In the genomic region with DNA sequence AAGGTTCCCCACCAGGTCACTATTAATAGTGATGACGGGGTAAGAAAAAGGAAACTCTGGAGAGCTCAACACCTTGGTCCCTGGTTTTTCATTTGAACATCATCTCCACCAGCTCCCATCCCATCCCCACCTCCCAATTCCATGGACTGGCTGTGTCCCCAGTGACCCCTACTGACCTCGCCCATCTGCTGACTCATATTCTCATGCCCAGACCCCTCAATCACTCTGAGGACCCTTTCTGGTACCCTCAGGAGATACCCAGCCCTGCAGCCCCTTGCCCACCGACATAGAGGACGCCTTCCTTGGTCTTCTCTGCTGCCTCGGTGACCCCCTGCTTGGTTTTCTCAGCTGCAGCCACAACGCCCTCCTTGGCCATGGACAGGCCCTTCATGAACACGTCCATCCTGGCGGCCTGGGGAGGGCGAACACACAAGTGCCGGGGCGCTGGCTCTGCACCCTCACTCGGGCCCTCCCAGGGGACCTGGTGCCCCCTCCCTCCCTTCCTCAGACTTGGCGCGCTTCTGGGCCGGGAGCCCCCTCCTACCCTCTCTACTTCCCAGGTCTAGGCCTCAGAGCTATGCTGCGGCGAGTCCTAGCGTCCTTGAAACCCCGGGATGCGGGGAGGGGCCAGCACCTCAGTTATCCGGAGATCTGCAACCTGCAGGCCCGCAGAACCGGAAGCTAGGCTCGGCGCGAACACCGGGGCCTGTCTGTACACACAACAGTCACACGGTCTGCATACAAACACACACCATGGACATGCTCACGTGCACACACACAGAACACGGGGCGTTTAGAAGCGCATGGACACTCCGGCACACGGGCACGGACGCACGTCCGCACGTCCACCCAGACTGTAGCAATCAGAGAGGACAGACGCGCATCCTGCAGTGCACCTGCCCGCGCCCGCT, we compare ENCODE assay signal across 9 mouse cellular contexts. TPM values are rescaled to one million over a fixed set of nuclear protein-coding genes. Genes with fewer than 3 reads are reported as not detected.
DNase-seq lines count a peak whose midpoint lies in the region; ATAC-seq and TF ChIP-seq lines count a peak whose summit lies in the region.
"Had no signal": no experiment of that assay in that cellular context is flagged by ENCODE, and none has a peak within 500 bp of the region (broad histone marks: within the 10 kb centered on the region; RNA-seq: fewer than 3 reads in every experiment).

No protein-coding gene starts in this region.

- peak; percentile 47 for DNase-seq in layer of hippocampus, adult 11-12 months (ENCODE audit: low spot score)
- no peak for DNase-seq in layer of hippocampus, postnatal 36 days
- peak; percentile 43 for DNase-seq in brain, embryonic 14.5 days (ENCODE audit: low read depth)
- DNase-seq in embryonic facial prominence, embryonic 14.5 days (ENCODE audit: low spot score): no peak
- no peak for DNase-seq in limb, embryonic 14.5 days (ENCODE audit: low spot score)
- DNase-seq in natural killer cell, adult 2 months (ENCODE audit: low spot score in 2 of 2): no peak
- no peak for DNase-seq in T-cell, adult 2 months (ENCODE audit: low spot score)
- DNase-seq in adrenal gland, adult 2 months: no peak

- peak overlapping the region; percentile 34 for H3K4me3 ChIP-seq in embryonic facial prominence, embryonic 14.5 days (ENCODE audit: low read depth, low read length)
- peak overlapping the region; percentile 32 for H3K4me3 ChIP-seq in limb, embryonic 14.5 days (replicated peaks; ENCODE audit: low read length)

- no peak for TF ChIP-seq POLR2A in brain, embryonic 14.5 days (IDR thresholded peaks at IDR 0.05; ENCODE audit: borderline replicate concordance, extremely low read depth, insufficient read depth, insufficient read length, poor library complexity, severe bottlenecking)
- no peak for TF ChIP-seq POLR2A in limb, embryonic 14.5 days (IDR thresholded peaks at IDR 0.05; ENCODE audit: borderline replicate concordance, extremely low read depth, insufficient read depth, insufficient read length)

- H3K27ac ChIP-seq in embryonic facial prominence, embryonic 14.5 days (replicated peaks; ENCODE audit: low read depth, low read length): no peak overlapping the region
- no peak overlapping the region for H3K27ac ChIP-seq in limb, embryonic 14.5 days (replicated peaks; ENCODE audit: low read depth, low read length)

- WGBS in embryonic facial prominence, embryonic 14.5 days: 5% methylated on average over 28 of the region's 44 CpGs
- WGBS in limb, embryonic 14.5 days: 5% methylated on average over 41 of the region's 44 CpGs

- peak overlapping the region; percentile 53 for H3K4me2 ChIP-seq in embryonic facial prominence, embryonic 14.5 days (ENCODE audit: low read depth, low read length)
- H3K4me2 ChIP-seq in limb, embryonic 14.5 days (replicated peaks; ENCODE audit: low read depth, low read length, severe bottlenecking): peak overlapping the region; percentile 42

- ATAC-seq in embryonic facial prominence, embryonic 14.5 days (ENCODE audit: low read depth): no peak
- no peak for ATAC-seq in limb, embryonic 14.5 days (ENCODE audit: low FRiP score, low read depth)

- H3K9ac ChIP-seq in embryonic facial prominence, embryonic 14.5 days (ENCODE audit: low read depth, low read length): peak overlapping the region; percentile 30
- no peak overlapping the region for H3K9ac ChIP-seq in limb, embryonic 14.5 days (ENCODE audit: low read depth, low read length, severe bottlenecking)

- peaks cover 10% of the 10 kb centered on the region for H3K4me1 ChIP-seq in embryonic facial prominence, embryonic 14.5 days (ENCODE audit: control insufficient read depth, insufficient read depth, low read length)
- H3K4me1 ChIP-seq in limb, embryonic 14.5 days (ENCODE audit: control insufficient read depth, insufficient read depth, low read length): peaks cover 2% of the 10 kb centered on the region; the same call in 1 of the 2 replicates

- H3K36me3 ChIP-seq in embryonic facial prominence, embryonic 14.5 days (ENCODE audit: control insufficient read depth, insufficient read depth, low read length): no peaks in the 10 kb centered on the region
- no peaks in the 10 kb centered on the region for H3K36me3 ChIP-seq in limb, embryonic 14.5 days (ENCODE audit: control insufficient read depth, insufficient read depth, low read length)

- TF ChIP-seq CTCF in brain, embryonic 14.5 days (IDR thresholded peaks at IDR 0.05; ENCODE audit: borderline replicate concordance, extremely low read depth, insufficient read depth, insufficient read length): no peak

- no peaks in the 10 kb centered on the region for H3K9me3 ChIP-seq in embryonic facial prominence, embryonic 14.5 days (ENCODE audit: control insufficient read depth, low read length)
- no peaks in the 10 kb centered on the region for H3K9me3 ChIP-seq in limb, embryonic 14.5 days (ENCODE audit: control insufficient read depth, low read length)

- H3K27me3 ChIP-seq in embryonic facial prominence, embryonic 14.5 days (replicated peaks; ENCODE audit: control insufficient read depth, insufficient read depth, low read length): peaks cover 53% of the 10 kb centered on the region
- peaks cover 44% of the 10 kb centered on the region for H3K27me3 ChIP-seq in limb, embryonic 14.5 days (ENCODE audit: control insufficient read depth, insufficient read depth, low read length)

RNA-seq across cellular contexts. Expression of a gene that starts 0.9 kb away (rescaled TPM):
- 100 to 1,000 TPM; 602 to 611 TPM for total RNA-seq in layer of hippocampus, postnatal 36 days (2021)
- 45.8 and 73.6 TPM in 2 replicates for polyA plus RNA-seq in brain, embryonic 14.5 days (2012; rRNA removed)
- 0.90 and 1.3 TPM in 2 replicates for polyA plus RNA-seq in embryonic facial prominence, embryonic 14.5 days (2014; fragmentation: Nextera tagmentation; extraction: Ambion mirVana)
- polyA plus RNA-seq in limb, embryonic 14.5 days (2012; rRNA removed): 0.30 TPM in 1 of 2 replicates, not detected in the other
- 0.40 TPM in 1 of 2 replicates, not detected in the other for polyA plus RNA-seq in limb, embryonic 14.5 days (2014; fragmentation: Nextera tagmentation; extraction: Ambion mirVana)
- total RNA-seq in adrenal gland, adult 2 months (2021): 1 to 10 TPM; 1.5 to 2.0 TPM
- 2.2 and 5.4 TPM in 2 replicates for polyA plus RNA-seq in adrenal gland, adult 2 months (2012; rRNA removed)
- total RNA-seq: liver, adult 2 months had no signal
- polyA plus RNA-seq: liver, adult 2 months had no signal

RNA-seq across cellular contexts. Expression of a gene that starts 15.9 kb away (rescaled TPM):
- total RNA-seq in layer of hippocampus, postnatal 36 days (2021): 100 to 1,000 TPM; 135 to 142 TPM
- 77.7 and 109 TPM in 2 replicates for polyA plus RNA-seq in brain, embryonic 14.5 days (2012; rRNA removed)
- polyA plus RNA-seq in embryonic facial prominence, embryonic 14.5 days (2014; fragmentation: Nextera tagmentation; extraction: Ambion mirVana): 1.4 TPM in 2 replicates
- 0.70 and 0.87 TPM in 2 replicates for polyA plus RNA-seq in limb, embryonic 14.5 days (2012; rRNA removed)
- 0.32 and 0.67 TPM in 2 replicates for polyA plus RNA-seq in limb, embryonic 14.5 days (2014; fragmentation: Nextera tagmentation; extraction: Ambion mirVana)
- 1 to 10 TPM; 2.3 to 4.3 TPM for total RNA-seq in adrenal gland, adult 2 months (2021)
- polyA plus RNA-seq in adrenal gland, adult 2 months (2012; rRNA removed): 1.9 and 2.6 TPM in 2 replicates
- total RNA-seq: liver, adult 2 months had no signal
- polyA plus RNA-seq: liver, adult 2 months had no signal

RNA-seq across cellular contexts. Expression of a gene that starts 18.3 kb away (rescaled TPM):
- total RNA-seq in layer of hippocampus, postnatal 36 days (2021): not detected
- not detected in 2 replicates for polyA plus RNA-seq in brain, embryonic 14.5 days (2012; rRNA removed)
- polyA plus RNA-seq in embryonic facial prominence, embryonic 14.5 days (2014; fragmentation: Nextera tagmentation; extraction: Ambion mirVana): not detected in 2 replicates
- not detected in 2 replicates for polyA plus RNA-seq in limb, embryonic 14.5 days (2012; rRNA removed)
- not detected in 2 replicates for polyA plus RNA-seq in limb, embryonic 14.5 days (2014; fragmentation: Nextera tagmentation; extraction: Ambion mirVana)
- total RNA-seq in adrenal gland, adult 2 months (2021): not detected
- not detected in 2 replicates for polyA plus RNA-seq in adrenal gland, adult 2 months (2012; rRNA removed)
- total RNA-seq: liver, adult 2 months had no signal
- polyA plus RNA-seq: liver, adult 2 months had no signal

RNA-seq across cellular contexts. Expression of a gene that starts 23.6 kb away (rescaled TPM):
- total RNA-seq in layer of hippocampus, postnatal 36 days (2021): 100 to 1,000 TPM in 1 of 2 experiments, 10 to 100 TPM in 1; 83.4 to 109 TPM
- polyA plus RNA-seq in brain, embryonic 14.5 days (2012; rRNA removed): 14.4 and 23.1 TPM in 2 replicates
- 8.9 and 13.0 TPM in 2 replicates for polyA plus RNA-seq in embryonic facial prominence, embryonic 14.5 days (2014; fragmentation: Nextera tagmentation; extraction: Ambion mirVana)
- polyA plus RNA-seq in limb, embryonic 14.5 days (2012; rRNA removed): 2.0 and 2.6 TPM in 2 replicates
- 4.4 TPM in 2 replicates for polyA plus RNA-seq in limb, embryonic 14.5 days (2014; fragmentation: Nextera tagmentation; extraction: Ambion mirVana)
- 10 to 100 TPM; 36.0 to 42.7 TPM for total RNA-seq in adrenal gland, adult 2 months (2021)
- polyA plus RNA-seq in adrenal gland, adult 2 months (2012; rRNA removed): 31.1 and 34.0 TPM in 2 replicates

Comparison
In these comparisons a context has a peak if more than half of its experiments do, and no peak if none do; other contexts are left out.
1. DNase-seq: peak in layer of hippocampus, adult 11-12 months (single experiment) and brain, embryonic 14.5 days (single experiment); none in layer of hippocampus, postnatal 36 days (0 of 2), embryonic facial prominence, embryonic 14.5 days (single experiment), limb, embryonic 14.5 days (single experiment), natural killer cell, adult 2 months (0 of 2), T-cell, adult 2 months (single experiment) and adrenal gland, adult 2 months (single experiment).
2. RNA of a gene that starts 15.9 kb away (polyA plus RNA-seq): 77.7 to 109 TPM in brain, embryonic 14.5 days; 1.9 to 2.6 TPM in adrenal gland, adult 2 months, 1.4 TPM in embryonic facial prominence, embryonic 14.5 days and 0.32 to 0.87 TPM in limb, embryonic 14.5 days; every median in the first group is over 10 times any median in the second.